Mouse (Mus musculus) brain, embryonic 14.5 days (tissue): Measurements from ENCODE around the gene Ahnak.

ENCODE experiments used
- CTCF ChIP-seq: fragments of 200-500 bp; IDR thresholded peaks from 2 replicates; pipeline ENCODE4 v1.5.1; 2012; ENCODE audit warnings: inconsistent platforms, mild to moderate bottlenecking, moderate library complexity, borderline replicate concordance; ENCODE audit not compliant: insufficient read depth, insufficient read length; ENCODE audit errors: extremely low read depth
- POLR2A ChIP-seq: fragments of 200-500 bp; IDR thresholded peaks from 2 replicates; pipeline ENCODE4 v1.6.1; 2012; ENCODE audit warnings: mild to moderate bottlenecking, inconsistent platforms, borderline replicate concordance; ENCODE audit not compliant: poor library complexity, insufficient read depth, insufficient read length, severe bottlenecking; ENCODE audit errors: extremely low read depth

- TF ChIP-seq POLR2A (no peak), CTCF (no peak)
These were observed 5.9 kb downstream of the Ahnak start for GRCm38 (mm10) chr19:8994813-8995607.
